Mouse (Mus musculus) heart, embryonic 14.5 days (tissue): Measurements from ENCODE around the gene Dppa5a. TPM values are rescaled to one million over a fixed set of nuclear protein-coding genes. Genes with fewer than 3 reads are reported as not detected.
"Not testable (repeated sequence)": the region's sequence is repeated elsewhere in the genome, so short reads cannot be mapped to it uniquely, and the experiment has no call there.

Experiments used
- ATAC-seq: fragments of 200-750 bp; cut with Nextera tagmentation; 2 replicates; pipeline ENCODE4 v1.8.0; 2017; ENCODE audit warnings: low read depth, moderate TSS enrichment; ENCODE audit not compliant: insufficient number of reproducible peaks, insufficient read depth, low FRiP score
- H3K27ac ChIP-seq, 2 experiments: fragments of 200-500 bp in 1 of 2; fragments of 300-500 bp in 1 of 2; sonication (generic) in 1 of 2; replicated peaks in 1 of 2; 2 replicates each; pipeline ENCODE4 v1.5.1; 2012 to 2014; ENCODE audit warnings: low read depth in 2 of 2, low read length in 2 of 2, control low read depth in 1 of 2, mild to moderate bottlenecking in 1 of 2, mixed read lengths in 1 of 2; ENCODE audit not compliant: control insufficient read depth in 1 of 2, insufficient read depth in 1 of 2
- H3K27me3 ChIP-seq: fragments of 300-500 bp; sonication (generic); 2 replicates; pipeline ENCODE4 v1.6.1; 2014; ENCODE audit warnings: mild to moderate bottlenecking, low read length, control low read depth; ENCODE audit not compliant: control insufficient read depth, insufficient read depth
- H3K36me3 ChIP-seq: fragments of 300-500 bp; sonication (generic); 2 replicates; pipeline ENCODE4 v1.6.1; 2014; ENCODE audit warnings: mild to moderate bottlenecking, control low read depth, low read length, mixed read lengths; ENCODE audit not compliant: control insufficient read depth, insufficient read depth
- H3K4me1 ChIP-seq, 2 experiments: fragments of 200-500 bp in 1 of 2; fragments of 300-500 bp in 1 of 2; sonication (generic) in 1 of 2; 2 replicates each; pipeline ENCODE4 v1.6.1; 2012 to 2014; ENCODE audit warnings: low read length in 2 of 2, control low read depth in 1 of 2, mixed read lengths in 1 of 2; ENCODE audit not compliant: control insufficient read depth in 2 of 2, insufficient read depth in 2 of 2
- H3K4me2 ChIP-seq: fragments of 300-500 bp; sonication (generic); 2 replicates; pipeline ENCODE4 v1.6.1; 2014; ENCODE audit warnings: mild to moderate bottlenecking, low read length
- H3K4me3 ChIP-seq, 2 experiments: fragments of 200-500 bp in 1 of 2; fragments of 300-500 bp in 1 of 2; sonication (generic) in 1 of 2; 2 replicates each; pipeline ENCODE4 v1.5.1; 2012 to 2014; ENCODE audit warnings: low read length in 2 of 2, mild to moderate bottlenecking in 2 of 2, control low read depth in 1 of 2, low read depth in 1 of 2, moderate library complexity in 1 of 2; ENCODE audit not compliant: control insufficient read depth in 1 of 2, insufficient read depth in 1 of 2
- H3K9ac ChIP-seq: fragments of 300-500 bp; sonication (generic); 2 replicates; pipeline ENCODE4 v1.6.1; 2014; ENCODE audit warnings: mild to moderate bottlenecking, low read length
- H3K9me3 ChIP-seq: fragments of 300-500 bp; sonication (generic); 2 replicates; pipeline ENCODE4 v1.6.1; 2016; ENCODE audit warnings: low read length, control low read depth; ENCODE audit not compliant: control insufficient read depth
- WGBS: fragments of 180-500 bp; shearing (Covaris S2); extraction: QIAGEN DNeasy Blood & Tissue Kit; methylation state at CpG from one replicate; pipeline ENCODE4 v1.1.7; 2014; 5-methylcytosine and 5-hydroxymethylcytosine counted together
- polyA plus RNA-seq: library from polyadenylated mRNA; unstranded; fragments of >200 nt; fragmentation: Nextera tagmentation; extraction: Ambion mirVana; gene quantifications from 2 replicates; pipeline ENCODE4 v1.2.1, GENCODE M21; 2014

Dppa5a gene
- polyA plus RNA-seq, 1 experiment from 2014 or later: not detected

DNA sequence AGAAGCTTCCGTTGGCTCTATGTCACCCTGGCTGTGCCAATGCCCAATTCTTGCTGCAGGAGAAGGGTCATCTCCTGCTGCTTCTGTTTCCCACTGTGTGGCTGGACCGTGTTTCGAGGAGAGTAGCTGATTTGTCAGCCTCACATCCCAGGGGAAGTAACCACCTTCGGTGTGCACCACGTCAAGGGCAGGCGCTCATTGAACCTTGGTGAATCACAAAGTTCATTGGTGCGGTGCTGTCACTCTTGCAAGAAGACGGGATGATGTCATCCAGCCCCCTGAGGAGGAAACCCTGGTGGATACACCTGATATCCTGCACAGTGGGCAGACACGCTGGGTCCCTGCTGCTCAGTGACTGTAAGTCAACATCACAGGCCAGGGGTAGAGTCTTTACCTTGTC is 24.9 kb downstream of the Dppa5a start:
- not testable (repeated sequence) for ATAC-seq, H3K9me3 ChIP-seq, H3K36me3 ChIP-seq, H3K27me3 ChIP-seq, H3K4me1 ChIP-seq, H3K4me2 ChIP-seq, H3K9ac ChIP-seq, H3K4me3 ChIP-seq, H3K27ac ChIP-seq
- WGBS: 81% methylated on average over 9 of the region's 9 CpGs

DNA sequence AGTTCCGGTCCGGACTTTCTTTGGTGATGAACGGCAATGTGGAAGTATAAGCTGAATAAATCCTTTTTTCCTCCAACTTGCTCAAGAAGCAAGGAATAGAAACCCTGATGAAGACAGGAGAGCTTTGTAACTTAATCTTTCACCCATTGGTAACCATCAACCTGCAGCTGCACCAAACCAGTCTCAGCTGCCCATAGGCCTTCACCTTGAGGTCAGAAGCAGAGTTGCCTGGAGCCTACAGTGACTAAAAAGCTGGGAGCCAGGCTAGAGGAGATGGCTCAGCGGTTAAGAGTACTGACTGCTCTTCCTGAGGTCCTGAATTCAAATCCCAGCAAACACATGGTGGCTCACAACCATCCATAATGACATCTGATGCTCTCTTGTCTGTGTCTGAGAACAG is 25.5 kb downstream of the Dppa5a start:
- not testable (repeated sequence) for ATAC-seq, H3K27me3 ChIP-seq, H3K4me1 ChIP-seq, H3K9ac ChIP-seq, H3K36me3 ChIP-seq, H3K4me3 ChIP-seq, H3K9me3 ChIP-seq, H3K4me2 ChIP-seq, H3K27ac ChIP-seq
- 77% methylated on average over 4 of the region's 4 CpGs for WGBS

DNA sequence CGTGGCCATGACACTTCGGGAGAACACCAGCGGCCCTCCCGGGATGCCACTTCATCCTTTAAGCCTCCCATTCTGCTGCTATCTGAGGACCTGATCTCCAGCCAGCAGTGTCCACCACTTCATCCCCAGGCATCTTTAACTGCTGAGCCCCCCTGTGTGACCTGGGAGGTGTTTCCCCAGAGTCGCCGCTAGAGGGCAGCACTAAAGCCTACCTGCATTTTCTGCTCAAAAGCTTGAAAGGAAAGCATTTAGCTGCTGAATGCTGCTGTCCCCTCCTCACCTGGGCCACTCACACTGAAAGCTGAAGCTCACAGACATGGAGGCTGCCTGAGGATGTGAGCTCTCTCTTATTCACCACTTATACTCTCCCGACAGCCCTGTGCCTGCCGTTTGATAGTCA is 27.7 kb downstream of the Dppa5a start:
- 14% methylated on average over 8 of the region's 8 CpGs for WGBS

GRCm38 (mm10) chr9:78337050-78337449 is 30.9 kb downstream of the Dppa5a start:
- H3K9ac ChIP-seq, H3K9me3 ChIP-seq, H3K27me3 ChIP-seq, H3K36me3 ChIP-seq, H3K27ac ChIP-seq, H3K4me3 ChIP-seq, H3K4me2 ChIP-seq, H3K4me1 ChIP-seq: not testable (repeated sequence)
- ATAC-seq: peak; percentile 35; the same call in 1 of the 2 replicates

More for the DNA sequence above, 27.7 kb downstream of the Dppa5a start:
- not testable (repeated sequence) for H3K4me1 ChIP-seq, H3K4me3 ChIP-seq, H3K27me3 ChIP-seq, H3K27ac ChIP-seq, H3K4me2 ChIP-seq, ATAC-seq, H3K9ac ChIP-seq, H3K36me3 ChIP-seq, H3K9me3 ChIP-seq

- H3K4me1 ChIP-seq, H3K9me3 ChIP-seq: not testable (repeated sequence)
- whole genome bisulfite sequencing: 43% methylated on average over 1 of the region's 1 CpGs
These were observed 40.7 kb downstream of the Dppa5a start, which contains the start of gene Omt2b for GRCm38 (mm10) chr9:78327289-78327688. Omt2b (plus strand) TSS chr9:78327589.

GRCm38 (mm10) chr9:78319499-78319898 is 48.5 kb downstream of the Dppa5a start:
- no peak overlapping the region for H3K27ac ChIP-seq
- no peaks in the 10 kb centered on the region for H3K4me1 ChIP-seq
- H3K36me3 ChIP-seq: no peaks in the 10 kb centered on the region
- 27% methylated on average over 1 of the region's 1 CpGs for WGBS
- no peak overlapping the region for H3K9ac ChIP-seq
- no peaks in the 10 kb centered on the region for H3K27me3 ChIP-seq
- H3K4me2 ChIP-seq: no peak overlapping the region
- H3K9me3 ChIP-seq: no peaks in the 10 kb centered on the region
- H3K4me3 ChIP-seq: no peak overlapping the region
- no peak for ATAC-seq

More at GRCm38 (mm10) chr9:78327289-78327688, 40.7 kb downstream of the Dppa5a start, which contains the start of gene Omt2b:
- H3K4me3 ChIP-seq, H3K27ac ChIP-seq, ATAC-seq, H3K4me2 ChIP-seq, H3K27me3 ChIP-seq, H3K9ac ChIP-seq, H3K36me3 ChIP-seq: not testable (repeated sequence)

Other genes starting within 250 kb of the Dppa5a start
- gene Gsta4, start 185.4 kb downstream of the Dppa5a start, polyA plus RNA-seq: 75.8 and 80.3 TPM in 2 replicates
- gene Gsta1, start 137.5 kb downstream of the Dppa5a start, polyA plus RNA-seq: not detected in 2 replicates
- gene Gm3776, start 111.0 kb downstream of the Dppa5a start, polyA plus RNA-seq: not detected in 2 replicates
- not detected in 2 replicates for gene Gm10639, start 78.3 kb downstream of the Dppa5a start, polyA plus RNA-seq
- not detected in 2 replicates for gene Omt2a, start 53.4 kb downstream of the Dppa5a start, polyA plus RNA-seq
- gene Omt2b, start 40.6 kb downstream of the Dppa5a start, polyA plus RNA-seq: not detected in 2 replicates
- not detected in 2 replicates for gene Gsta2, start 12.4 kb downstream of the Dppa5a start, polyA plus RNA-seq
- 0.51 and 0.66 TPM in 2 replicates for gene Ooep, start 10.5 kb upstream of the Dppa5a start, polyA plus RNA-seq
- gene Ddx43, start 27.6 kb upstream of the Dppa5a start, polyA plus RNA-seq: 0.08 and 0.30 TPM in 2 replicates
- gene Cgas, start 75.1 kb upstream of the Dppa5a start, polyA plus RNA-seq: 0.77 and 0.88 TPM in 2 replicates
- gene Mto1, start 80.0 kb upstream of the Dppa5a start, polyA plus RNA-seq: 30.6 and 33.6 TPM in 2 replicates
- gene Gm17324, start 80.6 kb upstream of the Dppa5a start, polyA plus RNA-seq: 0.78 and 0.88 TPM in 2 replicates
- 3,749 and 4,011 TPM in 2 replicates for gene Eef1a1, start 121.0 kb upstream of the Dppa5a start, polyA plus RNA-seq
- 8.7 and 10.3 TPM in 2 replicates for gene Slc17a5, start 219.9 kb upstream of the Dppa5a start, polyA plus RNA-seq
- 6.1 and 6.5 TPM in 2 replicates for gene Cd109, start 247.4 kb upstream of the Dppa5a start, polyA plus RNA-seq